Mouse (Mus musculus): Measurements from ENCODE around the gene Rs1.
"Not testable (repeated sequence)": the region's sequence is repeated elsewhere in the genome, so short reads cannot be mapped to it uniquely, and the experiment has no call there.

Gene Rs1

GRCm38 (mm10) chrX:160767713-160768112, at the start of gene Rs1:
Gene Rs1 (plus strand): TSS chrX:160768013.
- no peak for DNase-seq

- DNase-seq = no peak
These were observed 32.2 kb upstream of the Rs1 start, which contains the start of gene Ppef1 for GRCm38 (mm10) chrX:160735650-160736049. Gene Ppef1 (minus strand): TSS chrX:160735765.

- DNase-seq = no peak
These were observed 22.4 kb upstream of the Rs1 start for GRCm38 (mm10) chrX:160745399-160745798.

GRCm38 (mm10) chrX:160748653-160749052, 19.2 kb upstream of the Rs1 start:
- no peak for DNase-seq

GRCm38 (mm10) chrX:160750808-160751207, 17.0 kb upstream of the Rs1 start:
- no peak for DNase-seq

- peak; percentile 93 for DNase-seq
These were observed 2.2 kb upstream of the Rs1 start for GRCm38 (mm10) chrX:160765389-160766232.

- no peak for DNase-seq
These were observed 1.6 kb upstream of the Rs1 start for GRCm38 (mm10) chrX:160766233-160766616.

GRCm38 (mm10) chrX:160769622-160770021, 1.8 kb downstream of the Rs1 start:
- DNase-seq = not testable (repeated sequence)

- no peak for DNase-seq
These were observed 5.2 kb downstream of the Rs1 start for GRCm38 (mm10) chrX:160773033-160773432.

- no peak for DNase-seq
These were observed 14.5 kb downstream of the Rs1 start for GRCm38 (mm10) chrX:160782276-160782675.

GRCm38 (mm10) chrX:160794920-160795319, 27.1 kb downstream of the Rs1 start:
- no peak for DNase-seq

- DNase-seq = no peak
These were observed 36.8 kb downstream of the Rs1 start for GRCm38 (mm10) chrX:160804409-160805150.

- DNase-seq = peak; percentile 23
These were observed 40.4 kb downstream of the Rs1 start for GRCm38 (mm10) chrX:160808226-160808625.
